Mouse (Mus musculus) thymus, postnatal 36 days (tissue): ENCODE results near the gene Pomc.
"Not testable (repeated sequence)": the region's sequence is repeated elsewhere in the genome, so short reads cannot be mapped to it uniquely, and the experiment has no call there.

ENCODE experiments used
- DNase-seq, 2 experiments: peaks; one replicate each; pipeline ENCODE4 v3.0.0; 2022; ENCODE audit warnings: mixed read lengths in 2 of 2

The Pomc gene

DNA sequence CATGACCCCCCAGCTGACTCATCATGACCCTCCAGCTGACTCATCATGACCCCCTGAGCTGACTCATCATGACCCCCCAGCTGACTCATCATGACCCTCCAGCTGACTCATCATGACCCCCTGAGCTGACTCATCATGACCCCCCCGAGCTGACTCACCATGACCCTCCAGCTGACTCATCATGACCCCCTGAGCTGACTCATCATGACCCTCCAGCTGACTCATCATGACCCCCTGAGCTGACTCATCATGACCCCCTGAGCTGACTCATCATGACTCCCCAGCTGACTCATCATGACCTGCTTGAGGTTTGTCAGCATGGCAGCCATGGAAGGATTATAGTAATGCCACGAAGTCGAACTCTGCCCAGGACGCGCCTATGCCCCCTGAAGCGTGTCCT is 18.4 kb downstream of the Pomc start:
- not testable (repeated sequence) for DNase-seq

DNA sequence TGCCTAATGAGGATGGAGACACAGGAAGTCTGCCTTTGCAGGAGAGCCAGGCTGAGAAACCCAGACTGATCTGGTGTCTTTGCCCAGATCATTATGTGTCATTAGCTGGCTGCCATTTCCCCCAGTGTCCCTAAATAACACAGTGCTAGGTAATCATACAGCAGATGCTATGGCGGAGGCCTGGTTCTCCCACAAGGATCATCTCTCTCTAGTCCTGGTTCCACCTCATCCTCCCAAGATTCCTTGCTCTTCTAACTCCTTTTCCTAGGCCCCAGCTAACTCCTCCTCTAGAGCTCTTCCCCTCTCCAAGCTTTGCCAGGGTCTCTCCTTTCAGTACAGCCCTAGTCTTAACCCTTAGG is 26.2 kb downstream of the Pomc start:
- no peak for DNase-seq

GRCm38 (mm10) chr12:3981350-3982131 is 26.8 kb downstream of the Pomc start:
- peak; percentile 73 to 85 for DNase-seq

DNA sequence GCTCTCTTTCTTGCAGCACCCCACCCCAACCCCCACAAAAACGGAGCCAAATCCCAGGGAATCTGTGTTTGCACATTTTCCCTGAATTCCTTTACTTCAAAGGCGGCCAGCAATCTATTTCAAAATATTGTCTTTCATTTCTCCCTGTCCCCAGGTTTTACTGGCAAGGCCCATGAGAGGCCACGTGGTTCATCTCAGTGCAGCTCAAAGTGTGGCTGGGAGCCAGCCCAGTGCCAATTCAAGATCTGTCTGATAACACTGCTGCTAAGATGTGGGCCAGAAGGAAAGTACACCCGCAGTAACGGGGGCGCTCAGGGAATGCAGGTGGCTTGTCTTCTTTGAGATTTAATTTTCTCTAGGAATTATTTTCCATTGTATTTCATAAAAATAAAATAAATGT is 27.5 kb downstream of the Pomc start:
- DNase-seq: peak; percentile 8 to 31

DNA sequence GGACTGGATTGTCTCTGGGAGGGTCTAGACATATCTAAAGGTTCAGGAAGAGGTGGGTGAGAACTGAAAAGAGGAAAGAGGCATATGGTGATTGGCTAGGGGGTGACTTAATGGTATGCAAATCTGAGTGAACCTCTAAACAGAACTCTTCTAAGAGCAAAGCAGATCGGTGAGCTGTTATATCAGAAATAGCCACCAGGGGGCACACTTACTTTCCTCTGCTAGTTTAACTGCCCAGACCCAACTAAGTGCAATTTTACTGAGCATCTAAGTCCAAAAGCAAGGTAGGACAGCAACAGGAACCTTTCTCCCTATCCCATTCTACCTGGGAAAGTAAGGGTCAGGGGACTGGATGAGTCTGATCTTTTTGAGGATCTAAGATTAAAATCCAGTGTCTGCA is 29.0 kb downstream of the Pomc start:
- DNase-seq: peak; percentile 51 to 64

DNA sequence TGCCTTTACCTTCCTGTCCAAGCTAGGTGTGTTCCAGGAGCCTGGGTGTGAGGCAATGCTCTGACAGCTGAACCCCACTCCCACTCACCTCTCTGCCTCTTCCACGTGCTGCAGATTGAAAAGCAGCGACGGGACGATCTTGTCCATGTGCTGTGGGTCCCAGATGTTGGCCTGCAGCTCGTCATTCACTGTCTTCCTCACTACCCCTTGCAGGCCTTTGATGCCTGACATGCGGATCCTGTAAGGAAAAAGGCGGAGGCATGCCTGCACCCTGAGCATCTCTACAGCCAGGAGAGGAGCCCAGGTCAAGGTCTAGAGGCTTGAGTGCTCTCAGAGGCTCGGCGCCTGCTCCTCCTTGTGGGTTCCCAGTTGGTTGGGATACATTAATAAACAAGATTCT is 29.7 kb downstream of the Pomc start:
- DNase-seq: no peak

DNA sequence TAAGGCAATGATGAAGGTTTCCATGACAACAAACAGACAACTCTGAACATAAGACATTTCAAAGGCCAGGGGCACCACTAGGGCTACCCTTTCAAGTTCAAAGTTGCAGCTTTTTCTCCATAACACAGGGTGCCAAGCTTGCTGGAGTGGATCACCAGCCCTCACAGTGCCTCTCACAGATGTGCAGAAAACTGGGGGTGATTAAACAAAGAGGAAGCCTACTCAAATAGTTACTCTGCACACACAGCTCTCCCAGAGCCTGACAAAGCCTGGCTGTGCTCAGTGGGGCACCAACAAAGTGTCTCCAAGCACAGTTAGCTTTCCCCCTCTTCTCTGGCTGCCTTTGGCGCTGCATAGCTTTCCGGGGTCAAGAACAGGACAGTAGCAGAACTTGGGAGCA is 35.2 kb downstream of the Pomc start:
- DNase-seq: no peak

- no peak for DNase-seq
Measured at GRCm38 (mm10) chr12:3991047-3991446, 36.3 kb downstream of the Pomc start.

- DNase-seq: no peak
Measured at GRCm38 (mm10) chr12:3996749-3997148, 42.0 kb downstream of the Pomc start.

DNA sequence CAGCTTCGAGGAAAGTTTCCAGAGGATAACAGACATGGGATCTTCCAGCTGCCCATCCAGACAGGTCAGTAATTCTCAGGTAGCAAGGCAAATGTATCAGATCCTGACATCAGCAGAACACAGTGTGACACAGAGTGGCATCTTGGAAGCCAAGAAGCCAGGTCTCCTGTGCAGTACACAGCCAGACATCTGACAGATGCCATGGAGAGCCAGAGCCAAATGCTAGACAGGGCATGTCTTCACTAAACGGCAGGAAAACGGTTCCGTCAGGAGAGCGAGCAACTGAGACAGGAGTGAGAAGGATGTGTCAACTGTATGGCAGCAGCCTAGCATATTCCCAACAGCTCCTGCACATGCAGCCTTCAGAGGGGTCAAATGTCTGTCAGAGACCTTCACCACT is 45.7 kb downstream of the Pomc start:
- no peak for DNase-seq

DNA sequence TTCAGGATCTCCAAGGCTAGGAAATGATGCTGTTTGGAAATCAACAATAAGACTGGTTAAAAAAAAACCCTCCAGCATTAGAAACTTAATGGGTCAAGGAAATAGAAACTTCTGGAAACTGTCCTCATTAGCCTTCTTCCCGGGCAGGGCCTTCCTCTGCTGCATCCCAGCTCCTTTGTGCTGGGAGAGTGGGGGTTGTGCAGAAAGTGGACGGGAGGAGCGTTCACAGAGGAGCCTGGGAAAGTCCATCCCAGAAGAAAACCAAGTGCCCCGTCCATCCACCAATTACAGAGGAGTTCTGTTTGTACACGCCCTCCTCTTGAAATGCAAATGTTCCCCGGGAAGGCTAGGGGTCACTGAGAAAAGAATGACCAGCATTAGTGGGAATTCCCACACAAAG is 49.9 kb downstream of the Pomc start:
- no peak for DNase-seq

DNA sequence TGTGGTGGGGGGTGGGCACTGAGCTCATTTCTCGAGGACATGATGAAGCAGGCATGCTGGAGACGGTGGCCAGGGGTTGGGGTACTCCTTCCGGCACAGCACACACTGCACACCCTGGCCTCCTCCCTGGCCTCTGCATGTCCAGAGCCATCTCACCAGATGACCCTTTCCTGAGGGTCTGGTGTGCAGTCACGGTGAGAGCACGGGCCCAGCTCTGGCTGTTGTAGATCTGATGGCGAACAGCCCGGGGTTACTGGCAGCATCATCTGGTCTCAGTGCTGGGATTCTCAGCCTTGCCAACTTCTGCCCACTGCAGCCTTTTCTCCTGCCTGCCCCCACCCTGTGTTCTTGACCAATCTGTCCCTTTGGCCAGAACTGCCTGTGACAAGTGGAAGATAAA is 51.3 kb downstream of the Pomc start:
- no peak for DNase-seq

- DNase-seq: no peak
Measured at GRCm38 (mm10) chr12:4007181-4007580, 52.4 kb downstream of the Pomc start.

DNA sequence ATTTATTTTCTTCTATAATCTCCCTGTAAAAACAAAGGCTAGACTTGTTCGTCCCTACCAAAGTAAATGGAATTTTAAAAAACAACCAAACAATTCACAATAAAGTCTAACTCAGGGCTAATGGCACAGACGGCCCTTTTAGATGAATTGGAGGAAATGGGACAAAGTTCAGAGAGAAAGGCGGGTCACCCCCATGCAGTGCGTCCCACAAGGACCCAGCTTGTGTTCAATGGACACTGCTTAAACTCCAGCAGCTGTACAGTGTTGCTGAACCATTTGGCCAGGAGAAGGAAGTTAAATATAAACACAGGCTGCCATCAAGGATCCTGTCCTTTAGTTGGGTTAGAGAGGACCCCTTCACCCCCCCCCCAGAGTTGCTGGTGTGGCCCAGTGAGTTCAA is 53.0 kb downstream of the Pomc start:
- DNase-seq: no peak

DNA sequence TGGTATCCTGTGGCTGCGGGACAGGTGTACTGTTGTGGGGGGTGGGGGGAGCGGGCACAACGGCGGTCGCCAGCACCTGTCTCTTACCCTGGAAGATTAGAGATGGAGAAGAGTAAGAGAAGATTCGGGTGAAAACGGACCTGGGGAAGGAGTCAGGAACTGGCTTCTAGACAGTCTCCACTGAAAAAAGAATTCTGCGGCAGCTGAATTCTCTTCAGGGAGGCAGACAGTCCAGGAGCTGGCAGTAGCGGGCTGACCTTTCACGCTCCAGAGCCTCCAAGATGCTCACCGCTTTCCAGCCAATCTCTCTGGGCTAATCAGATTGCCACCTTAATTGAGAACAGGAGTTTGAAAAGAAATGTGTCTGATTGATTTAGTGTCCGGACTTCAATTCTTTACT is 54.0 kb downstream of the Pomc start:
- no peak for DNase-seq
